Mouse (Mus musculus) c-Kit-positive CD71-positive TER-119-positive erythroid progenitor cells, embryonic 14.5 days (primary cell): ENCODE data around the gene Ppp1cc.
"Not testable (repeated sequence)": the region's sequence is repeated elsewhere in the genome, so short reads cannot be mapped to it uniquely, and the experiment has no call there.

Experiments used
- DNase-seq: peaks from one replicate; pipeline ENCODE4 v3.0.0-alpha.2; 2013; ENCODE audit warnings: low spot score

The Ppp1cc gene

GRCm38 (mm10) chr5:122212125-122212524 is 54.0 kb downstream of the Ppp1cc start:
- no peak for DNase-seq

GRCm38 (mm10) chr5:122212820-122213219 is 54.7 kb downstream of the Ppp1cc start:
- DNase-seq, result not testable (repeated sequence)

- no peak for DNase-seq
Measured at GRCm38 (mm10) chr5:122213861-122214260, 55.8 kb downstream of the Ppp1cc start.

GRCm38 (mm10) chr5:122217636-122218035 is 59.6 kb downstream of the Ppp1cc start:
- DNase-seq, result no peak

GRCm38 (mm10) chr5:122218109-122218905 is 60.2 kb downstream of the Ppp1cc start:
- no peak for DNase-seq

- no peak for DNase-seq
Measured at GRCm38 (mm10) chr5:122218928-122219327, 60.9 kb downstream of the Ppp1cc start.

GRCm38 (mm10) chr5:122219655-122220629 is 61.9 kb downstream of the Ppp1cc start:
- no peak for DNase-seq

GRCm38 (mm10) chr5:122221085-122221484 is 63.0 kb downstream of the Ppp1cc start:
- no peak for DNase-seq

- no peak for DNase-seq
Measured at GRCm38 (mm10) chr5:122224291-122224690, 66.2 kb downstream of the Ppp1cc start.
